Mouse (Mus musculus): ENCODE measurements around the gene Dmrt1.
A peak's percentile ranks its signal among the peaks of the same experiment; 100 is the strongest.

Gene Dmrt1

GRCm38 (mm10) chr19:25635119-25635518 is 129.7 kb downstream of the Dmrt1 start:
- no peak for DNase-seq

DNA sequence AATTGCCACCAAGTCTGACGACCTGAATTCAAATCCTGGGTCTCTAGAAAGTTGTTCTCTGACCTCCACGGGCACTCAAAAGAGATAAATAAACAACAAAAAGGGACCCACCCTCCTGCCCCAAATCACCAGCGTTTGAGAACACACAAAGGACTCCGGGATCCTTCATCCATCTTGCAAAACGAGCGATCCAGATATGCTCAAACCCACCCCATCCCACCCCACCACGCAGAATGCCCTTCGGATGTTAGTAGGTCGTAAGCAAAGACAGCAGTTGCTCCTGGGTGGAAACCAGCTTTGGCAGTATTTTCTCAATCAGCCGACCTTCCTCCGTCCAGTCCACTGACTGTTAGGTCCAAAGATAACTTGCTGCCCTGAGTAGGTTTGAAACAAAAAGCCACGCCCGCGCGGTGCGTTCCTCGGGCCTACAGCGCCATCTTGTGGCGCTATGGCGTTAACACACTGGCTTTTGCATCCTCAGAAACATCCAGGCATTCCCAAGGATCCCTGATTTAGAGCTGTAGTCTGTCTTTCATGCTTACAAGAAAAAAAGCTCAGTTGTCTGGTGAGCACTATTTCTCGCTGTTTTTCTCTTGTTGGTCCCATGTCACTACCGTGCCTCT is 130.3 kb downstream of the Dmrt1 start:
- DNase-seq = peak; percentile 54

DNA sequence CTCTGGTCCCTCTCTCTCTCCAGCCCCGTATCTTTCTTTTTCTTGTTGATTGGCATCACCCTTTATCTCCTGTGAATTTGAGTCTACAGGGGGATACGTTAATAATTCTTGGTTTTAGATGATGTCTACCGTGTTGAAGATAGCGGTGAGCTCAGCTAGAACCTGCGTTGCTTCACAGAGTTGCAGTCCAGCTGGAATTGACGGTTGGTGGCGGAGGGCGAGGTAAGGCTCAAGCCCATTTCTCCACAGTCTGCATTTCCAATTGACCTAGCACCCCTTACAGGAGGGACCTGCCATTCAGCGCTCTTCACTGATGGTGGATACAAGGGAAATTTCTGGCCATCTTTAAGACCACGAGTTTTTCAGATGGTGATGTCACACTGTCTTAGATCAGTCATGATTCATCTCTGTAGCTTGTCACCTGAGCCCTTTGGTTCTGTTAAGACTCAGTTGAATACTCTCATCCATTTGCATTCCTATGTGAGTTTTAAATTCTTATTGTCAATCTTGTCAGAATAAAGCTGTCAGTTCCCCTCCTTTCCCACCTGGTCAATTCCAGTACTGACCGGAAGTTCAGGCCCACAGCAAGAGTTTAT is 133.4 kb downstream of the Dmrt1 start:
- DNase-seq = no peak

DNA sequence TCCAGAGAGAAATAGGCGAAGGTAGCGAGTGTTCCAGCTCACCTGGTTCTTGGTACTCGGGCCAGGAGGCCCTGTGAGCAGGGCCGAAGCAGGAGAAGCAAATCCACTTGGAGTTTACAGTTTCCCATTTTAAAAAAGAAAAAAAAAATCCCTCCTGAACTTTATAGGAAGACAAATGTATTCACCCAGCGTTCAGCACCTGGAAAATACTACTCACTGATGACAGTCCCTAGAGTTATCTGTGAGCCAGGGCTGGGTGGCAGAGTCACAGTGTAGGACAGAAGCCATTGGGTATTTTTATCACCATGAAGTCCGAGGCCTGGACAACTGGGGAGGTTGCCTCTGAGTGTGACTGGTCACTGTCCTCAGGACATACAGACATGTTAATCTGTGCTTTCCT is 136.4 kb downstream of the Dmrt1 start:
- DNase-seq = no peak

GRCm38 (mm10) chr19:25647136-25647535 is 141.7 kb downstream of the Dmrt1 start:
- DNase-seq = no peak

DNA sequence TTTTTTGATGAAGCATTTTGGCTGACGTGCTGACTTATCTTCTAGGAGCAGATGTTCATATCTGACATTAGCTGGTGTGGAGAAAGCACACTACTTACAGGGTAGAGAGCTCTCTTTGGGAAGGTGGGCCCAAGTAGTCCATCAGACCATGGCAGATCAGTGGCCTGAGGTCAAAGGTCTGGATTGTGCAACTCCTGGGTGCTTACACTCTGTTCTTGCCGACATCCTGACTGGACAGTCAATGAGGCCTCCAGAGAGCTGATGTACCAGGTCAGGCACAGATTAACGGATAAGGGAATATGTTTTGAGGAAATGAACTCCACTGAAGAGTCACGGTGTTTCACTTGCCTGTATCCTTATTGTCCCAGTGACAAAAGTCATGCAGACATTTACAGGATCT is 143.3 kb downstream of the Dmrt1 start:
- DNase-seq = peak; percentile 22

GRCm38 (mm10) chr19:25650474-25650873 is 145.1 kb downstream of the Dmrt1 start:
- no peak for DNase-seq

DNA sequence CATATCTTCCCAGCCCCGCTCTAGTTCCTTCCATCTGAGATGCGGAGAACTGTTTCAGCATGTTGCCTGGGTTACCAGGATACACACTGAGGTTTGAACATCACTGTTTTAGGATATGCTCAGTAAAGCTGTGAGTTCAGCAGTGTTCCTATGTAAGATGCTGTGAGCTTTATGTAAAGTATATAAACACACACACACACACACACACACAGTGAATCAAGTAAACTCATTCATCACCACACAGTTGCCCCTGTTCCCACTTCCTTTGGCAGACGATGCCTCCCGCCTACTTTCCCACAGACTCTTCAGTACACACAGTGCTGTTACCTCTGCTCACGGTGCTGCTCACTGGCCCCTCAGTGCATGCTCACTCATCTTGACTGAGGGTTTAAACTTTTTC is 147.1 kb downstream of the Dmrt1 start:
- no peak for DNase-seq

Measured in liver (tissue).